Mouse (Mus musculus) c-Kit-negative CD71-positive TER-119-positive erythroid progenitor cells, embryonic 14.5 days (primary cell): ENCODE measurements around the gene Cyp2j7.
"Not testable (repeated sequence)": the region's sequence is repeated elsewhere in the genome, so short reads cannot be mapped to it uniquely, and the experiment has no call there.

ENCODE experiments used
- DNase-seq: peaks from one replicate; pipeline ENCODE4 v3.0.0-alpha.2; 2013; ENCODE audit warnings: low read depth, low spot score

Cyp2j7 gene

DNA sequence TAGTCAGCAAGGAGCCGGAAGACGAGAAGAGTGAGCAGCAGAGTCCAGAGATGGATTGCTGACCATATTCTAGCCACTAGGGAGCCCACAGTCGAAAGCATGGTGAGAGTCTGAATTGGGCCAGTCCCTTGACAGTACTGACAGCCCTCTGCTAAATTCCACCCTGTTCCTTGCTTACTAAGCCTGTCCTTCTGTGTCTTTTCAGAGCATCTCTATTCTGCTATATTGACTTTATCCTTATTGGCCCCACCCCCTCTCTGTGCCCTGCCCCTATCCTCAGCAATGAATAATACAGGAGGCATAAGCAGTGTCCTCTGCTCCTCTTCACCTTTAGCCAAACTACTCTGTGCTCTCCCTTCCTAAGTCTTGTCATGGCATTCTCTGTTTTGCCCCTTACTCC lies at the start of gene Cyp2j7:
Cyp2j7 (minus strand) TSS at position 101 of the 400 bp plus-strand sequence.
- DNase-seq, result no peak

GRCm38 (mm10) chr4:96276896-96277295 lies 40.4 kb upstream of the Cyp2j7 start:
- DNase-seq, result not testable (repeated sequence)

GRCm38 (mm10) chr4:96273907-96274306 lies 37.4 kb upstream of the Cyp2j7 start:
- no peak for DNase-seq

DNA sequence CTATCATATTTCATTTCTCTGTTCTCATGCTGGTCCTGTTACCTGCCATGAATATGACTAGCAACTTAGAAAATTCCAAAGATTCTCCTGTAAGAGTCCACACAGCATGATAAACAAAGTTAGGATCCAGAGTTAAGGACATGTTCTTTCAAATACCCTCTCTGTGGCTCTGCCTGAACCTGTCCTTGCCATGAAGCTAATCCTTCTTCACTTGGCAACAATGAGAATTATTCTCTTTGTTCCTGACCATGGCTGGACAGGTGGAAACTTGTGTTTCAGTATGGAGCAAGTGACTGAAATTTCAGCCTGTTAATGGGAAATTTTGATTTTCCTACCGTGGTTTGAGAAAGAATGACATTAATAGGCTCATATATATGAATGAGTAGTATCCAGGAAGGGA lies 39.8 kb downstream of the Cyp2j7 start:
- no peak for DNase-seq

GRCm38 (mm10) chr4:96189321-96189720 lies 47.1 kb downstream of the Cyp2j7 start:
- not testable (repeated sequence) for DNase-seq

GRCm38 (mm10) chr4:96188671-96189070 lies 47.8 kb downstream of the Cyp2j7 start:
- DNase-seq, result not testable (repeated sequence)

DNA sequence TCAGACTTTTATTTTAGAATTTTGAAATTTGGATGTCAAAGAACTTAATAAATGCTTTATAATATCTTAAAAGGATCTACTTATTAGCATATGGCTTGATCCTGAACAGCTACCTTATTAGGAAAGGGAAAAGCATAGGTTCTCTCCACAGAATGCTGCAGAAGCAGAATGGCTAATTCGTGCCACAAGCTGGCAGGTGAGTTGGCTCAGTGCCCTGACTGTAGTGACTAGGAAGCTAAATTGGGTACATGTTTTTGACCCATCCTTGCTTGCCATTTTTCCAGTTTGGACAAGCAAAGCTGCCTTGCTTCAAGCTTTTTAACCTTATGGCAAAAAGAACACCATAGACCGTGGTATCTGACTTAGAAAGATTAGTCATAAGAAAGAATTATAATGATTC lies 48.3 kb downstream of the Cyp2j7 start:
- DNase-seq, result not testable (repeated sequence)

DNA sequence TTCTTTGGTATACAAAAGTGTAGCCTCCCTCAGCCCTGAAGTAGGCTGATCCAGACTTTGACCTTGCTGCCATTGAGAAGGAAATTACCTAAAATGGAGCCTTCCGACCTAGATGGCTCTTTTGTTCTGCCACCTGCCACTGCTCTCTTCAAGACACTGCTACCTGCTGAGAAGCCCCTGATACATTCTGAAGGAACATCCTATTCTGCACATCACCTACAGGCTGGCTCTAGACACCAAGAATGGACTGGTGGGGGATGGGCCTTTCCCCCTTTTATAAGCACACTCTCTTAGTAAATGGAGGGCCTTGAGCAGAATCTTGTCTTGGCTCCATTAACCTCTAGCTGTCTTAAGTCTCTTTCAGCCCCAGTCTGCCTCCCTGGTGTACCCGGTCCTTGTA lies 51.7 kb downstream of the Cyp2j7 start:
- not testable (repeated sequence) for DNase-seq

- DNase-seq, result no peak
These were observed 73.6 kb downstream of the Cyp2j7 start for GRCm38 (mm10) chr4:96162839-96163238.

GRCm38 (mm10) chr4:96161575-96161974 lies 74.9 kb downstream of the Cyp2j7 start:
- no peak for DNase-seq
